Mouse (Mus musculus) midbrain, embryonic 14.5 days (tissue): ENCODE measurements around the gene Clstn2. TPM values are rescaled to one million over a fixed set of nuclear protein-coding genes. Genes with fewer than 3 reads are reported as not detected.

ENCODE experiments used
- ATAC-seq: fragments of 200-750 bp; cut with Nextera tagmentation; 2 replicates; pipeline ENCODE4 v1.8.0; 2017; ENCODE audit warnings: moderate number of reproducible peaks, moderate library complexity; ENCODE audit not compliant: low FRiP score, low TSS enrichment
- DNase-seq: peaks from one replicate; pipeline ENCODE4 v3.0.0-alpha.2; 2015
- H3K27ac ChIP-seq: fragments of 300-500 bp; sonication (generic); replicated peaks from 2 replicates; pipeline ENCODE4 v1.5.1; 2014; ENCODE audit warnings: mild to moderate bottlenecking, low read depth, low read length, moderate library complexity
- H3K27me3 ChIP-seq: fragments of 300-500 bp; sonication (generic); 2 replicates; pipeline ENCODE4 v1.6.1; 2014; ENCODE audit warnings: low read length, control low read depth, mixed read lengths; ENCODE audit not compliant: control insufficient read depth, insufficient read depth
- H3K36me3 ChIP-seq: fragments of 300-500 bp; sonication (generic); 2 replicates; pipeline ENCODE4 v1.6.1; 2014; ENCODE audit warnings: low read length, control low read depth; ENCODE audit not compliant: control insufficient read depth, insufficient read depth
- H3K4me1 ChIP-seq: fragments of 300-500 bp; sonication (generic); 2 replicates; pipeline ENCODE4 v1.6.1; 2014; ENCODE audit warnings: mild to moderate bottlenecking, antibody characterized with exemption, low read length, control low read depth; ENCODE audit not compliant: control insufficient read depth, insufficient read depth
- H3K4me2 ChIP-seq: fragments of 300-500 bp; sonication (generic); 2 replicates; pipeline ENCODE4 v1.6.1; 2014; ENCODE audit warnings: mild to moderate bottlenecking, low read length, moderate library complexity
- H3K4me3 ChIP-seq: fragments of 300-500 bp; sonication (generic); replicated peaks from 2 replicates; pipeline ENCODE4 v1.5.1; 2014; ENCODE audit warnings: low read depth, low read length
- H3K9ac ChIP-seq: fragments of 300-500 bp; sonication (generic); replicated peaks from 2 replicates; pipeline ENCODE4 v1.6.1; 2014; ENCODE audit warnings: mild to moderate bottlenecking, low read length, moderate library complexity
- H3K9me3 ChIP-seq: fragments of 300-500 bp; sonication (generic); 2 replicates; pipeline ENCODE4 v1.6.1; 2016; ENCODE audit warnings: low read length, control low read depth, mixed read lengths; ENCODE audit not compliant: control insufficient read depth
- WGBS: fragments of 180-500 bp; shearing (Covaris S2); extraction: QIAGEN DNeasy Blood & Tissue Kit; methylation state at CpG from one replicate; pipeline ENCODE4 v1.1.7; 2014; 5-methylcytosine and 5-hydroxymethylcytosine counted together
- polyA plus RNA-seq: library from polyadenylated mRNA; unstranded; fragments of >200 nt; fragmentation: Nextera tagmentation; extraction: Ambion mirVana; gene quantifications from 2 replicates; pipeline ENCODE4 v1.2.1, GENCODE M21; 2014

The Clstn2 gene
- polyA plus RNA-seq, 1 experiment from 2014 or later: 8.3 TPM

- no peaks in the 10 kb centered on the region for H3K4me1 ChIP-seq
- H3K27ac ChIP-seq: no peak overlapping the region
- H3K9me3 ChIP-seq: no peaks in the 10 kb centered on the region
- no peaks in the 10 kb centered on the region for H3K36me3 ChIP-seq
- ATAC-seq (no peak), DNase-seq (no peak)
- no peaks in the 10 kb centered on the region for H3K27me3 ChIP-seq
- H3K4me3 ChIP-seq: no peak overlapping the region
- no peak overlapping the region for H3K4me2 ChIP-seq
- no peak overlapping the region for H3K9ac ChIP-seq
- 75% methylated on average over 2 of the region's 2 CpGs for WGBS
These were observed 286.4 kb downstream of the Clstn2 start for GRCm38 (mm10) chr9:97746574-97746973.

- Histone ChIP-seq H3K4me1 (no peaks in the 10 kb centered on the region), H3K27ac (no peak overlapping the region), H3K36me3 (no peaks in the 10 kb centered on the region), H3K27me3 (no peaks in the 10 kb centered on the region), H3K4me3 (no peak overlapping the region), H3K9ac (no peak overlapping the region), H3K4me2 (no peak overlapping the region), H3K9me3 (no peaks in the 10 kb centered on the region)
- 48% methylated on average over 3 of the region's 3 CpGs for WGBS
- no peak for ATAC-seq
- no peak for DNase-seq
These were observed 305.1 kb downstream of the Clstn2 start for GRCm38 (mm10) chr9:97727715-97728486.

- no peaks in the 10 kb centered on the region for H3K9me3 ChIP-seq
- no peak overlapping the region for H3K4me3 ChIP-seq
- no peaks in the 10 kb centered on the region for H3K36me3 ChIP-seq
- no peaks in the 10 kb centered on the region for H3K4me1 ChIP-seq
- no peak overlapping the region for H3K27ac ChIP-seq
- H3K4me2 ChIP-seq: no peak overlapping the region
- DNase-seq (no peak), ATAC-seq (no peak)
- H3K9ac ChIP-seq: no peak overlapping the region
- no peaks in the 10 kb centered on the region for H3K27me3 ChIP-seq
These were observed 315.3 kb downstream of the Clstn2 start for GRCm38 (mm10) chr9:97717728-97718127.

GRCm38 (mm10) chr9:97717005-97717404 is 316.0 kb downstream of the Clstn2 start:
- Histone ChIP-seq H3K4me2 (no peak overlapping the region), H3K27ac (no peak overlapping the region), H3K9me3 (no peaks in the 10 kb centered on the region), H3K36me3 (no peaks in the 10 kb centered on the region), H3K4me1 (no peaks in the 10 kb centered on the region), H3K4me3 (no peak overlapping the region), H3K9ac (no peak overlapping the region), H3K27me3 (no peaks in the 10 kb centered on the region)
- 82% methylated on average over 7 of the region's 7 CpGs for WGBS
- DNase-seq (no peak), ATAC-seq (no peak)

- no peak overlapping the region for H3K9ac ChIP-seq
- no peak overlapping the region for H3K27ac ChIP-seq
- H3K9me3 ChIP-seq: no peaks in the 10 kb centered on the region
- no peaks in the 10 kb centered on the region for H3K4me1 ChIP-seq
- 91% methylated on average over 3 of the region's 3 CpGs for WGBS
- H3K4me2 ChIP-seq: no peak overlapping the region
- no peak for DNase-seq
- ATAC-seq: no peak
- H3K4me3 ChIP-seq: no peak overlapping the region
- peaks cover 7% of the 10 kb centered on the region; the same call in 1 of the 2 replicates for H3K27me3 ChIP-seq
- H3K36me3 ChIP-seq: no peaks in the 10 kb centered on the region
These were observed 320.1 kb downstream of the Clstn2 start for GRCm38 (mm10) chr9:97712888-97713287.

GRCm38 (mm10) chr9:97703901-97704503 is 329.0 kb downstream of the Clstn2 start:
- H3K9me3 ChIP-seq: no peaks in the 10 kb centered on the region
- 16% methylated on average over 4 of the region's 4 CpGs for WGBS
- ATAC-seq: no peak
- DNase-seq: peak; percentile 73
- H3K9ac ChIP-seq: no peak overlapping the region
- peaks cover 7% of the 10 kb centered on the region for H3K4me1 ChIP-seq
- 0 out of 2 replicates have a peak overlapping the region, but pooled peaks have one; percentile 20 for H3K27ac ChIP-seq
- no peaks in the 10 kb centered on the region for H3K36me3 ChIP-seq
- H3K27me3 ChIP-seq: peaks cover 36% of the 10 kb centered on the region
- no peak overlapping the region for H3K4me3 ChIP-seq
- H3K4me2 ChIP-seq: no peak overlapping the region

- Histone ChIP-seq H3K27ac (no peak overlapping the region), H3K4me3 (no peak overlapping the region), H3K36me3 (no peaks in the 10 kb centered on the region), H3K4me1 (peaks cover 7% of the 10 kb centered on the region), H3K27me3 (peaks cover 36% of the 10 kb centered on the region), H3K9ac (no peak overlapping the region), H3K4me2 (no peak overlapping the region), H3K9me3 (no peaks in the 10 kb centered on the region)
- ATAC-seq: no peak
- 50% methylated on average over 2 of the region's 2 CpGs for WGBS
- peak; percentile 33 for DNase-seq
These were observed 330.0 kb downstream of the Clstn2 start for GRCm38 (mm10) chr9:97702989-97703388.

- Histone ChIP-seq H3K36me3 (no peaks in the 10 kb centered on the region), H3K27me3 (peaks cover 31% of the 10 kb centered on the region; the same call in 1 of the 2 replicates), H3K4me3 (no peak overlapping the region), H3K27ac (no peak overlapping the region), H3K9me3 (no peaks in the 10 kb centered on the region), H3K9ac (no peak overlapping the region), H3K4me2 (no peak overlapping the region), H3K4me1 (peaks cover 7% of the 10 kb centered on the region)
- no peak for DNase-seq
- 89% methylated on average over 3 of the region's 3 CpGs for WGBS
- no peak for ATAC-seq
These were observed 333.0 kb downstream of the Clstn2 start for GRCm38 (mm10) chr9:97699983-97700382.

- no peak overlapping the region for H3K4me2 ChIP-seq
- no peaks in the 10 kb centered on the region for H3K36me3 ChIP-seq
- no peaks in the 10 kb centered on the region for H3K9me3 ChIP-seq
- peaks cover 4% of the 10 kb centered on the region for H3K4me1 ChIP-seq
- 73% methylated on average over 2 of the region's 2 CpGs for WGBS
- ATAC-seq (no peak), DNase-seq (no peak)
- H3K27me3 ChIP-seq: peaks cover 31% of the 10 kb centered on the region; the same call in 1 of the 2 replicates
- no peak overlapping the region for H3K27ac ChIP-seq
- no peak overlapping the region for H3K4me3 ChIP-seq
- no peak overlapping the region for H3K9ac ChIP-seq
These were observed 334.0 kb downstream of the Clstn2 start for GRCm38 (mm10) chr9:97699020-97699419.
